Mouse (Mus musculus) E14TG2a.4 (cell line): ENCODE data around the gene Olfr487.

Experiments
- H3K27me3 ChIP-seq: 2 replicates; pipeline ENCODE4 v1.6.1; 2014; ENCODE audit warnings: low read length, control low read depth; ENCODE audit not compliant: insufficient read depth
- H3K36me3 ChIP-seq: 2 replicates; pipeline ENCODE4 v1.6.1; 2014; ENCODE audit warnings: low read length, control low read depth; ENCODE audit not compliant: insufficient read depth
- H3K4me1 ChIP-seq: replicated peaks from 2 replicates; pipeline ENCODE4 v1.6.1; 2014; ENCODE audit warnings: low read depth, low read length, control low read depth
- H3K4me3 ChIP-seq: replicated peaks from 2 replicates; pipeline ENCODE4 v1.5.1; 2014; ENCODE audit warnings: mild to moderate bottlenecking, low read length
- H3K9me3 ChIP-seq: 2 replicates; pipeline ENCODE4 v1.6.1; 2014; ENCODE audit warnings: low read length, control low read depth
- CTCF ChIP-seq: conservative IDR thresholded peaks from 2 replicates; pipeline ENCODE4 v1.5.1; 2014; ENCODE audit warnings: low read length
- NANOG ChIP-seq: IDR thresholded peaks from 2 replicates; pipeline ENCODE4 v1.6.1; 2014; ENCODE audit warnings: borderline replicate concordance, low read length, mixed read lengths
- POU5F1 ChIP-seq: IDR thresholded peaks from 2 replicates; pipeline ENCODE4 v1.6.1; 2014; ENCODE audit warnings: low read length, borderline replicate concordance

Olfr487 gene

GRCm38 (mm10) chr7:108159771-108160170, 54.7 kb downstream of the Olfr487 start, which contains the start of gene Olfr485:
Olfr485 (minus strand) TSS chr7:108159871.
- TF ChIP-seq CTCF (no peak), NANOG (no peak), POU5F1 (no peak)
- Histone ChIP-seq H3K27me3 (no peaks in the 10 kb centered on the region), H3K36me3 (no peaks in the 10 kb centered on the region), H3K4me1 (no peaks in the 10 kb centered on the region), H3K4me3 (no peak within 1 kb of the TSS), H3K9me3 (no peaks in the 10 kb centered on the region)
